Mouse (Mus musculus): ENCODE data around the gene Pkn3. TPM values are rescaled to one million over a fixed set of nuclear protein-coding genes. Genes with fewer than 3 reads are reported as not detected.
"Not testable (repeated sequence)": the region's sequence is repeated elsewhere in the genome, so short reads cannot be mapped to it uniquely, and the experiment has no call there.

The Pkn3 gene
- polyA plus RNA-seq, 1 experiment from 2014 or later: 12.7 TPM

GRCm38 (mm10) chr2:30051992-30052761, 25.3 kb upstream of the Pkn3 start:
- DNase-seq (ENCODE audit: low spot score): no peak
- Histone ChIP-seq H3K36me3 (replicated peaks) (peaks cover 4% of the 10 kb centered on the region; the same call in 1 of the 2 replicates), H3K27ac (replicated peaks) (no peak overlapping the region), H3K9me3 (no peaks in the 10 kb centered on the region), H3K4me1 (peaks cover 10% of the 10 kb centered on the region), H3K4me3 (no peak overlapping the region), H3K27me3 (replicated peaks; ENCODE audit: low read depth, poor library complexity, severe bottlenecking) (no peaks in the 10 kb centered on the region)
- 49% methylated on average over 6 of the region's 6 CpGs for WGBS

- H3K9me3 ChIP-seq; H3K27ac ChIP-seq (replicated peaks); H3K36me3 ChIP-seq (replicated peaks); H3K27me3 ChIP-seq (replicated peaks; ENCODE audit: low read depth, poor library complexity, severe bottlenecking); DNase-seq (ENCODE audit: low spot score); H3K4me1 ChIP-seq; H3K4me3 ChIP-seq: not testable (repeated sequence)
- WGBS: 94% methylated on average over 3 of the region's 3 CpGs
Measured at GRCm38 (mm10) chr2:30055310-30055709, 22.2 kb upstream of the Pkn3 start.

GRCm38 (mm10) chr2:30056736-30057135, 20.7 kb upstream of the Pkn3 start:
- Histone ChIP-seq H3K27me3 (replicated peaks; ENCODE audit: low read depth, poor library complexity, severe bottlenecking) (no peaks in the 10 kb centered on the region), H3K36me3 (replicated peaks) (no peaks in the 10 kb centered on the region), H3K9me3 (no peaks in the 10 kb centered on the region), H3K4me1 (peaks cover 15% of the 10 kb centered on the region), H3K27ac (replicated peaks) (no peak overlapping the region), H3K4me3 (no peak overlapping the region)
- no peak for DNase-seq (ENCODE audit: low spot score)
- 85% methylated on average over 3 of the region's 3 CpGs for WGBS

- Histone ChIP-seq H3K9me3 (no peaks in the 10 kb centered on the region), H3K27me3 (replicated peaks; ENCODE audit: low read depth, poor library complexity, severe bottlenecking) (no peaks in the 10 kb centered on the region), H3K27ac (replicated peaks) (no peak within 1 kb of the TSS), H3K4me1 (peaks cover 17% of the 10 kb centered on the region), H3K36me3 (replicated peaks) (no peaks in the 10 kb centered on the region), H3K4me3 (no peak within 1 kb of the TSS)
- DNase-seq (ENCODE audit: low spot score): peak; percentile 55
- WGBS: 48% methylated on average over 12 of the region's 12 CpGs
Measured at GRCm38 (mm10) chr2:30057223-30057904, 20.1 kb upstream of the Pkn3 start, which contains the start of gene Set. Gene Set, plus strand, starts transcription at chr2:30057378.

GRCm38 (mm10) chr2:30058418-30058817, 19.1 kb upstream of the Pkn3 start:
- H3K9me3 ChIP-seq: no peaks in the 10 kb centered on the region
- no peak overlapping the region for H3K4me3 ChIP-seq
- DNase-seq (ENCODE audit: low spot score): no peak
- 53% methylated on average over 5 of the region's 5 CpGs for WGBS
- no peaks in the 10 kb centered on the region for H3K27me3 ChIP-seq (replicated peaks; ENCODE audit: low read depth, poor library complexity, severe bottlenecking)
- H3K36me3 ChIP-seq (replicated peaks): no peaks in the 10 kb centered on the region
- no peak overlapping the region for H3K27ac ChIP-seq (replicated peaks)
- peaks cover 26% of the 10 kb centered on the region for H3K4me1 ChIP-seq

GRCm38 (mm10) chr2:30061215-30062166, 16.0 kb upstream of the Pkn3 start:
- Histone ChIP-seq H3K27me3 (replicated peaks; ENCODE audit: low read depth, poor library complexity, severe bottlenecking) (no peaks in the 10 kb centered on the region), H3K27ac (replicated peaks) (peak overlapping the region; percentile 96), H3K4me1 (peaks cover 50% of the 10 kb centered on the region), H3K36me3 (replicated peaks) (peaks cover 5% of the 10 kb centered on the region), H3K4me3 (peak overlapping the region; percentile 80), H3K9me3 (no peaks in the 10 kb centered on the region)
- DNase-seq (ENCODE audit: low spot score): peak; percentile 91
- 8% methylated on average over 37 of the region's 37 CpGs for WGBS

GRCm38 (mm10) chr2:30062249-30063093, 15.0 kb upstream of the Pkn3 start:
- H3K4me1 ChIP-seq: peaks cover 44% of the 10 kb centered on the region
- under 1% methylated on average over 40 of the region's 40 CpGs for WGBS
- H3K36me3 ChIP-seq (replicated peaks): peaks cover 7% of the 10 kb centered on the region
- DNase-seq (ENCODE audit: low spot score): peak; percentile 83
- peak overlapping the region; percentile 96 for H3K27ac ChIP-seq (replicated peaks)
- H3K9me3 ChIP-seq: no peaks in the 10 kb centered on the region
- no peaks in the 10 kb centered on the region for H3K27me3 ChIP-seq (replicated peaks; ENCODE audit: low read depth, poor library complexity, severe bottlenecking)
- peak overlapping the region; percentile 80 for H3K4me3 ChIP-seq

- peaks cover 48% of the 10 kb centered on the region for H3K4me1 ChIP-seq
- 7% methylated on average over 8 of the region's 8 CpGs for WGBS
Measured at GRCm38 (mm10) chr2:30063235-30063634, 14.2 kb upstream of the Pkn3 start.

GRCm38 (mm10) chr2:30063791-30064190, 13.7 kb upstream of the Pkn3 start:
- H3K4me1 ChIP-seq: peaks cover 52% of the 10 kb centered on the region
- no peak for DNase-seq (ENCODE audit: low spot score)
- no peaks in the 10 kb centered on the region for H3K9me3 ChIP-seq
- 14% methylated on average over 3 of the region's 3 CpGs for WGBS
- H3K36me3 ChIP-seq (replicated peaks): peaks cover 17% of the 10 kb centered on the region
- peak overlapping the region; percentile 96 for H3K27ac ChIP-seq (replicated peaks)
- H3K4me3 ChIP-seq: peak overlapping the region; percentile 80
- no peaks in the 10 kb centered on the region for H3K27me3 ChIP-seq (replicated peaks; ENCODE audit: low read depth, poor library complexity, severe bottlenecking)

More at GRCm38 (mm10) chr2:30063235-30063634, 14.2 kb upstream of the Pkn3 start:
- H3K36me3 ChIP-seq (replicated peaks): peaks cover 11% of the 10 kb centered on the region
- H3K4me3 ChIP-seq: peak overlapping the region; percentile 80
- DNase-seq (ENCODE audit: low spot score): no peak
- H3K9me3 ChIP-seq: no peaks in the 10 kb centered on the region
- no peaks in the 10 kb centered on the region for H3K27me3 ChIP-seq (replicated peaks; ENCODE audit: low read depth, poor library complexity, severe bottlenecking)
- peak overlapping the region; percentile 96 for H3K27ac ChIP-seq (replicated peaks)

- H3K4me3 ChIP-seq: peak overlapping the region; percentile 80
Measured at GRCm38 (mm10) chr2:30064298-30064697, 13.2 kb upstream of the Pkn3 start.

GRCm38 (mm10) chr2:30066046-30066901, 11.2 kb upstream of the Pkn3 start:
- under 1% methylated on average over 92 of the region's 101 CpGs for WGBS
- DNase-seq (ENCODE audit: low spot score): peak; percentile 99
- Histone ChIP-seq H3K9me3 (no peaks in the 10 kb centered on the region), H3K27me3 (replicated peaks; ENCODE audit: low read depth, poor library complexity, severe bottlenecking) (no peaks in the 10 kb centered on the region), H3K4me1 (peaks cover 48% of the 10 kb centered on the region), H3K27ac (replicated peaks) (peak overlapping the region; percentile 100), H3K36me3 (replicated peaks) (peaks cover 37% of the 10 kb centered on the region), H3K4me3 (peak overlapping the region; percentile 100)

More at GRCm38 (mm10) chr2:30064298-30064697, 13.2 kb upstream of the Pkn3 start:
- no peak for DNase-seq (ENCODE audit: low spot score)
- no peaks in the 10 kb centered on the region for H3K9me3 ChIP-seq
- peaks cover 22% of the 10 kb centered on the region for H3K36me3 ChIP-seq (replicated peaks)
- H3K27ac ChIP-seq (replicated peaks): peak overlapping the region; percentile 96; the same call in 1 of the 2 replicates
- peaks cover 52% of the 10 kb centered on the region for H3K4me1 ChIP-seq
- 42% methylated on average over 3 of the region's 3 CpGs for WGBS
- no peaks in the 10 kb centered on the region for H3K27me3 ChIP-seq (replicated peaks; ENCODE audit: low read depth, poor library complexity, severe bottlenecking)

Measured in embryonic facial prominence, embryonic 10.5 days (tissue).